Mouse (Mus musculus) thymus, adult 2 months (tissue): Measurements from ENCODE around the gene Clec4d.

Experiments used
- CTCF ChIP-seq: fragments of 200-500 bp; IDR thresholded peaks from 2 replicates; pipeline ENCODE4 v1.5.1; 2012; ENCODE audit warnings: mild to moderate bottlenecking, control low read depth, low read length, moderate library complexity, borderline replicate concordance; ENCODE audit not compliant: control insufficient read depth, poor library complexity, insufficient read depth; ENCODE audit errors: extremely low read depth
- POLR2A ChIP-seq: fragments of 200-500 bp; IDR thresholded peaks from 2 replicates; pipeline ENCODE4 v1.6.1; 2012; ENCODE audit warnings: mild to moderate bottlenecking, low read length, control low read depth, moderate library complexity; ENCODE audit not compliant: control insufficient read depth, poor library complexity, insufficient read depth; ENCODE audit errors: extremely low read depth

DNA sequence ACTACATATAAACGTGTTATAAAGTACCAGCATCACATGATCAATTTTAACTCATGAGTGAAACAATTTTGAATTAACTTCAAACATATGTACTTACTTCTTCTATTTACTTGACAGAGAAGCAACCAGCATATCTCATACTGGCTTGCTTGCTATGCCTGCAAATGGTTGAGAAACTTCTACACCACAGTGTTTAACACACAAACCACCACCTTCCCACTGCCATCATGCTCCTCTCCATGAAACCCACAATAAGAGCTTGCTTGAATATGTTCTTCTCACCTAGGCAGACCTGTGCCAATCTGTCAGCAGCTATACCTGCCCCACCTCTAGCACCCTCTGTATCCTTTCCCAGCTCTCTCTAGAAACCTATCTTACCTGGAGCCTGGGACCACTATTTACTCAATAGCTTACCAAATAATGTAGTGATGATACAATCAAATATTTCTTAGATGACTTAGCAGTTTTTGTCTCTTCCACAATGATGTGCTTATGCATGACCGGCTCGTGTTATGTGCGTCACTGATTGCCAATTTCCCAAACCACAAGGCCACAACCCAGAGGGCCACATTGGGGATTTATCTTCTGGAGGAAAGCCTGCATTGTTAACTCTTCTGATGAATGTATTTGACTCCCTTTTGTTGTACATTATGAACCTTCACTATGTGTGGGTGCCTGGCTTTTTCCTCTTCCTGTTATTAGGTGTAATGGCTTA, 1.9 kb upstream of the Clec4d start:
- TF ChIP-seq CTCF = no peak
- no peak for TF ChIP-seq POLR2A
